Mouse (Mus musculus): ENCODE measurements around the gene Timm8a2.

DNA sequence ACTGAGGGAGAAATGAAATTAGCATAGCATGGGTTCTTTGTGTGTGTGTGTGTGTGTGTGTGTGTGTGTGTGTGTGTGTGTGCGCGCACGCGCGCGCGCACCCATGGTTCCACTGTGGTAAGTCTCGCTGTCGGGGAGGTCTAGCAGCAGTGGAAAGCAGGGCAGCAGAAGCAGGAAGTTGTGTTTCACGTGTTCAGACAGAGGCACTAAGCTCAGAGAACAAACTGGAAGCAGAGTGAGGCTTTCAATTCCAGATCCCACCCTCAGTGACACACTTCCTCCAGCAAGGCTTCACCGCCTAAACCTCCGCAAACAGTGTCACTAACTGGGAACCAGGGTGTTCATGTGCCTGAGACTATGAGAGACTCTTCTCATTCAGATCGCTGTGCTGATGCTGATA is 25.0 kb upstream of the Timm8a2 start:
- TF ChIP-seq CTCF (IDR thresholded peaks at IDR 0.05 in 2 of 3, conservative IDR thresholded peaks at IDR 0.05 in 1 of 3; ENCODE audit: control insufficient read depth in 1 of 3, insufficient read depth in 1 of 3, low read depth in 2 of 3, low read length in 3 of 3, poor library complexity in 1 of 3, severe bottlenecking in 1 of 3) (no peak), GATA1 (IDR thresholded peaks at IDR 0.05; ENCODE audit: low read depth, low read length) (no peak), KAT2A (conservative IDR thresholded peaks at IDR 0.05; ENCODE audit: low read depth, low read length) (no peak), ZC3H11A (IDR thresholded peaks at IDR 0.05; ENCODE audit: low read depth, low read length) (no peak), USF1 (IDR thresholded peaks at IDR 0.05; ENCODE audit: low read depth, low read length) (no peak), POLR2A (IDR thresholded peaks at IDR 0.05; ENCODE audit: control insufficient read depth in 1 of 2, insufficient read depth in 1 of 2, low read depth in 1 of 2, low read length in 2 of 2, poor library complexity in 1 of 2) (no peak)

Measured in MEL (cell line).